Mouse (Mus musculus): ENCODE measurements around the gene Osbpl3. TPM values are rescaled to one million over a fixed set of nuclear protein-coding genes. Genes with fewer than 3 reads are reported as not detected.

Osbpl3 gene
- polyA plus RNA-seq, 1 experiment, result 26.1 TPM

DNA sequence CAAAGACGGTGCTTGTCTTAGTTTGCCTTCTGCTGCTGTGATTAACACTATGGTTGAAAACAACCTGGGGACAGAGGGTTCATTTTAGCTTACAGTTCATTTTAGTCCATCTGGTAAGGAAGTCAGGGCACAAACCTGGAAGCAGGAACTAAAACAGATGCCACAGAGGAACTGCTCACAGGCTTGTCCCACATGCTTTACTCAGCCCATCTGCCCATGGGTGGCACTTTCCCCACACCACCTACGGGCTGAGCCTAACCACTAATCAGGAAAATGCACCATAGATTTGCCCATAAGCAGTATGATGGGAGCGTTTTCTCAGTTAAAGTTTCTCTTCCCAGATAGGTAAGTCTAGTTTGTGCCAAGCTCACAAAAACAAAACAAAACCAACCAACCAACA, 27.4 kb upstream of the Osbpl3 start:
- Histone ChIP-seq H3K27ac (ENCODE audit: insufficient read depth, low read length) (no peak overlapping the region), H3K4me3 (ENCODE audit: insufficient read depth, low read length) (no peak overlapping the region), H3K4me1 (ENCODE audit: control insufficient read depth, insufficient read depth, low read length) (no peaks in the 10 kb centered on the region)
- TF ChIP-seq CTCF (IDR thresholded peaks at IDR 0.05; ENCODE audit: extremely low read depth, insufficient read depth, low read length) (no peak), POLR2A (IDR thresholded peaks at IDR 0.05; ENCODE audit: extremely low read depth, insufficient read depth, low read length) (no peak)

DNA sequence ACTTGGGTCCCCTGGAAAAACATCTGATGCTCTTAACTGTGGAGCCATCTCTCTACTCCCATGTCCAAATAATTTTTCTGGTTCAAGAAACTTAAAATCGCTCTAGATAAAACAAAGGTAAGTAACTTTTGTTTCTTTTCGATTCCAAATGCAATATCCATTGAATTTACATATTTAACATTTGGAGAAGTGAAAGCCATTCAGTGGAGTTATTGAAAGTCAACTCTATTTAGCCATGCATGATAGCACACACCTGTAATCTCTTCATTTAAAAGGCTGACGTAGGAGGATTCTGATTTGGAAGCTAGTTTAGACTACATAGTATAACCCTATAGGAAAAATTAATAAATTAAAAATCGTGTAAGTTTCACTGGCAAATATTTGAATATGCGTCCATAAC, 25.5 kb upstream of the Osbpl3 start:
- Histone ChIP-seq H3K4me3 (ENCODE audit: insufficient read depth, low read length) (no peak overlapping the region), H3K27ac (ENCODE audit: insufficient read depth, low read length) (no peak overlapping the region), H3K4me1 (ENCODE audit: control insufficient read depth, insufficient read depth, low read length) (no peaks in the 10 kb centered on the region)
- no peak for TF ChIP-seq CTCF (IDR thresholded peaks at IDR 0.05; ENCODE audit: extremely low read depth, insufficient read depth, low read length)
- no peak for TF ChIP-seq POLR2A (IDR thresholded peaks at IDR 0.05; ENCODE audit: extremely low read depth, insufficient read depth, low read length)

DNA sequence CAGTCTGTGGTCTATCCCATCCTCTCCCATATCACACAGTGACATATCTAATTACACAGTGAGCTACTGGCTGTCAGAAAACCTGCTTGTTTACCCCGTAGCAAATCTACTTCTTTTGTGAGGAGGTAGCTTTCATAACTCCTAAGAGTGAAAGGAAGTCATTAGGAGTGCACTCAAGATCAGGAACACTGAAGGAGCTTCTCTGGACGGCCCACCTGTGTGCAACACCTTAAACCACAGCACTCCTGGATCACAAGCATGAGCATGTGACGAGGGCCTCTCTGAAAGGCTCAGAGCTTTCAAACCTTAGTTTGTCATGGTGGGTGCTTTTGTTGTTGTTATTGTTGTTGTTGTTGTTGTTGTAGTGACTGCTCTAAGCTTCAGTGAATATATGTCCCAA, 10.4 kb upstream of the Osbpl3 start:
- H3K4me3 ChIP-seq (ENCODE audit: insufficient read depth, low read length), result no peak overlapping the region
- no peak overlapping the region for H3K27ac ChIP-seq (ENCODE audit: insufficient read depth, low read length)
- TF ChIP-seq CTCF (IDR thresholded peaks at IDR 0.05; ENCODE audit: extremely low read depth, insufficient read depth, low read length) (no peak), POLR2A (IDR thresholded peaks at IDR 0.05; ENCODE audit: extremely low read depth, insufficient read depth, low read length) (no peak)
- peaks cover 2% of the 10 kb centered on the region; the same call in 1 of the 2 replicates for H3K4me1 ChIP-seq (ENCODE audit: control insufficient read depth, insufficient read depth, low read length)

DNA sequence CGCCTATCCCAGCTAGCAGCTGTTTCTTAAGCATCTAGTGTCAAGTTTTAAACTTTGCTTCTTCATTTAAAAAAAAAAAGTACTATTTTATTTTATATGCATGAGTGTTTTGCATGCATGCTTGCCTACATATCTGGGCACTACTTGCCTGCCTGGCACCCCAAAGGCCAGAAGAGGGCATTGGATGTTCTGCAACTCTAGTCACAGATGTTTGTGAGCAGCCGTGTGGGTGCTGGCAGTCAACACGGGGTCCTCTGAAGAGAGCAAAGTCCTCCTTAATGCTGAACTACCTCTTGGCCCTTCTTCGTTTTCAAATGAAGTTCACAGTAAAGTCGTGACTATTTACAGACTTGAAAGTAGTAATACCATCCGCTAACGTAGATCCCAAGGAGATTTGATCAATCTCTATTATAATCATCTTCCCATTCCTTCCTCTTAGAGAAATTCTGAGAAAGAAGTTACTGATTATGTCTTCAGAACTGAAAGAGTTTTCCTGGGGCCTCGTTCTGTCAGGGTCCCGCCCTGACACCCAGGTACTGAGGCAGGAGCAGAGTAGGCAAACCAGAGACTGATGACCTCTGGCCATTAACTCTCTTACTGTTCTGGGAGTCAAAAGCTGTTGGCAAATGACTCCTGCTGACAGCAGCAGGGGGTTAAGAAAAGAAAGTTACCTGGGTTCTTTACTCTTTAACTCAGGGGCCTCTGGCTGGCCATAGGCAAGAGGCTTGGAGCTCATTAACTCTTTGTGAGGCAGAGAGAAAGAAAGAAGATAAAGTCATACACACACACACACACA, 8.9 kb upstream of the Osbpl3 start:
- H3K4me1 ChIP-seq (ENCODE audit: control insufficient read depth, insufficient read depth, low read length), result peaks cover 2% of the 10 kb centered on the region; the same call in 1 of the 2 replicates
- no peak overlapping the region for H3K4me3 ChIP-seq (ENCODE audit: insufficient read depth, low read length)
- TF ChIP-seq CTCF (IDR thresholded peaks at IDR 0.05; ENCODE audit: extremely low read depth, insufficient read depth, low read length) (no peak), POLR2A (IDR thresholded peaks at IDR 0.05; ENCODE audit: extremely low read depth, insufficient read depth, low read length) (no peak)
- no peak overlapping the region for H3K27ac ChIP-seq (ENCODE audit: insufficient read depth, low read length)

GRCm38 (mm10) chr6:50462026-50462425, 6.0 kb upstream of the Osbpl3 start:
- H3K4me1 ChIP-seq (ENCODE audit: control insufficient read depth, insufficient read depth, low read length), result peaks cover 5% of the 10 kb centered on the region; the same call in 1 of the 2 replicates
- no peak overlapping the region for H3K27ac ChIP-seq (ENCODE audit: insufficient read depth, low read length)
- TF ChIP-seq POLR2A (IDR thresholded peaks at IDR 0.05; ENCODE audit: extremely low read depth, insufficient read depth, low read length), result no peak
- TF ChIP-seq CTCF (IDR thresholded peaks at IDR 0.05; ENCODE audit: extremely low read depth, insufficient read depth, low read length), result no peak
- no peak overlapping the region for H3K4me3 ChIP-seq (ENCODE audit: insufficient read depth, low read length)

DNA sequence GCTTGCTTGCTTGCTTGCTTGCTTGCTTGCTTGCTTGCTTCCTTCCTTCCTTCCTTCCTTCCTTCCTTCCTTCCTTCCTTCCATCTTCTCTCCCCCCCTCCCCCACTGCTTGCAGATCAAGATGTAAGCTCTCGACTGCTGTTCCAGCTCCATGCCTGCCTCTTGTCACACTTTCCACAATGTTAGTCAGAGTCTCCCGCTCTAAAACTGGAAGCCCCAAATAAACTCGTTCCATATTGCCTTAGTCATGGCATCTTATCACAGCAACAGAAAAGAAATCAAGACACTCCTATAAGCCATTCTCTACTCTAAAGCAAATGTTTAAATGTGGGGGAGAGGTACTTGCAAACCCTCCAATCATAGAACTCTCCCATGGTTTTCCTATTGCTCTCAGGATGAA, 5.6 kb upstream of the Osbpl3 start:
- peaks cover 5% of the 10 kb centered on the region; the same call in 1 of the 2 replicates for H3K4me1 ChIP-seq (ENCODE audit: control insufficient read depth, insufficient read depth, low read length)
- TF ChIP-seq CTCF (IDR thresholded peaks at IDR 0.05; ENCODE audit: extremely low read depth, insufficient read depth, low read length), result no peak
- no peak overlapping the region for H3K4me3 ChIP-seq (ENCODE audit: insufficient read depth, low read length)
- no peak overlapping the region for H3K27ac ChIP-seq (ENCODE audit: insufficient read depth, low read length)

- H3K4me1 ChIP-seq (ENCODE audit: control insufficient read depth, insufficient read depth, low read length), result peaks cover 5% of the 10 kb centered on the region; the same call in 1 of the 2 replicates
Observed at GRCm38 (mm10) chr6:50460646-50461045, 4.6 kb upstream of the Osbpl3 start.

GRCm38 (mm10) chr6:50460246-50460645, 4.2 kb upstream of the Osbpl3 start:
- TF ChIP-seq POLR2A (IDR thresholded peaks at IDR 0.05; ENCODE audit: extremely low read depth, insufficient read depth, low read length), result no peak
- TF ChIP-seq CTCF (IDR thresholded peaks at IDR 0.05; ENCODE audit: extremely low read depth, insufficient read depth, low read length), result no peak
- H3K4me3 ChIP-seq (ENCODE audit: insufficient read depth, low read length), result no peak overlapping the region
- H3K4me1 ChIP-seq (ENCODE audit: control insufficient read depth, insufficient read depth, low read length), result peaks cover 5% of the 10 kb centered on the region; the same call in 1 of the 2 replicates
- H3K27ac ChIP-seq (ENCODE audit: insufficient read depth, low read length), result no peak overlapping the region

More at GRCm38 (mm10) chr6:50460646-50461045, 4.6 kb upstream of the Osbpl3 start:
- H3K27ac ChIP-seq (ENCODE audit: insufficient read depth, low read length), result no peak overlapping the region
- TF ChIP-seq CTCF (IDR thresholded peaks at IDR 0.05; ENCODE audit: extremely low read depth, insufficient read depth, low read length), result no peak
- TF ChIP-seq POLR2A (IDR thresholded peaks at IDR 0.05; ENCODE audit: extremely low read depth, insufficient read depth, low read length), result no peak
- no peak overlapping the region for H3K4me3 ChIP-seq (ENCODE audit: insufficient read depth, low read length)

DNA sequence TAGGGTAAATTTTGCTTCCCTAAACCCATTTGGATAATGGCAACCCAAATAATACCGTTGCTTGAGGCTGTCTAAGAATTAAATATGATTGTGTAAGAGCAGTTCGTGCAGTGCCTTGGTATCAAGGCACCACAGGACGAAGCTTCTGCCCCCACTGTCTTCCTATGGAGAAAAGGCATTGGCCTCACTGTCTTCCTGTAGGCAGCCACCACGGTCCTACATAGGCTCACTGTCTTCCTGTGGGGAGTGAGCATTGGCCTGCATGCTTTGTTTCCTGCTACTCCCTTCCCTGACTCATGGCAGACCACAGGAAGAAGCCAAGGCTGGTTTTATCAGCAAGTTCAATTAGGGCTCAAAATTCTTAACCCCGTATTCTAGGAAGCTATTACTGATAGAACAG, 3.3 kb upstream of the Osbpl3 start:
- Histone ChIP-seq H3K4me1 (ENCODE audit: control insufficient read depth, insufficient read depth, low read length) (peaks cover 5% of the 10 kb centered on the region; the same call in 1 of the 2 replicates), H3K27ac (ENCODE audit: insufficient read depth, low read length) (no peak overlapping the region), H3K4me3 (ENCODE audit: insufficient read depth, low read length) (no peak overlapping the region)
- no peak for TF ChIP-seq CTCF (IDR thresholded peaks at IDR 0.05; ENCODE audit: extremely low read depth, insufficient read depth, low read length)
- TF ChIP-seq POLR2A (IDR thresholded peaks at IDR 0.05; ENCODE audit: extremely low read depth, insufficient read depth, low read length), result no peak

Data from cortical plate, adult 2 months (tissue).